In genomic region chr10:111795056-111795455, GRCm38 (mm10) we compare ENCODE assay signal across 17 mouse cellular contexts.
DNase-seq lines count a peak whose midpoint lies in the region; ATAC-seq and TF ChIP-seq lines count a peak whose summit lies in the region.
"Had no signal": no experiment of that assay in that cellular context is flagged by ENCODE, and none has a peak within 500 bp of the region (broad histone marks: within the 10 kb centered on the region; RNA-seq: fewer than 3 reads in every experiment).

No protein-coding gene starts in this region.

- H3K9me3 ChIP-seq in heart, embryonic 12.5 days (replicated peaks): no peaks in the 10 kb centered on the region
- H3K9me3 ChIP-seq in lung, embryonic 14.5 days (ENCODE audit: low read depth, low read length): no peaks in the 10 kb centered on the region
- no peaks in the 10 kb centered on the region for H3K9me3 ChIP-seq in forebrain, embryonic 14.5 days (replicated peaks; ENCODE audit: control insufficient read depth, low read length)
- H3K9me3 ChIP-seq: G1E; hindbrain, embryonic 12.5 days; kidney, embryonic 15.5 days; limb, embryonic 10.5 days; liver, embryonic 13.5 days had no signal

- peak overlapping the region; percentile 47; the same call in 1 of the 2 replicates for H3K27ac ChIP-seq in heart, embryonic 12.5 days (ENCODE audit: poor library complexity, severe bottlenecking)
- H3K27ac ChIP-seq in lung, embryonic 14.5 days (ENCODE audit: low read depth): peak overlapping the region; percentile 78
- H3K27ac ChIP-seq in forebrain, embryonic 14.5 days (ENCODE audit: low read depth, low read length): no peak overlapping the region
- H3K27ac ChIP-seq in left cerebral cortex, adult 2 months: no peak overlapping the region
- H3K27ac ChIP-seq: hindbrain, embryonic 12.5 days; kidney, embryonic 15.5 days; limb, embryonic 10.5 days; liver, embryonic 13.5 days had no signal

- no peak overlapping the region for H3K9ac ChIP-seq in heart, embryonic 12.5 days
- no peak overlapping the region for H3K9ac ChIP-seq in lung, embryonic 14.5 days
- H3K9ac ChIP-seq in forebrain, embryonic 14.5 days (ENCODE audit: low read length): no peak overlapping the region
- H3K9ac ChIP-seq: hindbrain, embryonic 12.5 days; kidney, embryonic 15.5 days; liver, embryonic 13.5 days had no signal

- TF ChIP-seq CTCF in lung, embryonic 14.5 days (IDR thresholded peaks at IDR 0.05; ENCODE audit: low read depth): no peak
- TF ChIP-seq CTCF in left cerebral cortex, adult 2 months (IDR thresholded peaks at IDR 0.05): no peak

- H3K4me2 ChIP-seq in heart, embryonic 12.5 days: no peak overlapping the region
- no peak overlapping the region for H3K4me2 ChIP-seq in lung, embryonic 14.5 days
- no peak overlapping the region for H3K4me2 ChIP-seq in forebrain, embryonic 14.5 days (ENCODE audit: low read length)
- H3K4me2 ChIP-seq: hindbrain, embryonic 12.5 days; kidney, embryonic 15.5 days; liver, embryonic 13.5 days had no signal

- DNase-seq in heart, postnatal 36 days: no peak
- DNase-seq in adrenal gland, postnatal 14 days: peak; percentile 22
- DNase-seq in lung, embryonic 14.5 days: peak; percentile 75
- DNase-seq in lung, postnatal 4 days: peak; percentile 53 to 89
- DNase-seq in forebrain, embryonic 14.5 days (ENCODE audit: low spot score): no peak
- no peak for DNase-seq in left cerebral cortex, adult 2 months (ENCODE audit: extremely low spot score in 1 of 2, low spot score in 2 of 2)
- DNase-seq: cerebellum, adult 9-10 months; gastrocnemius, postnatal 25 days; layer of hippocampus, postnatal 36 days; liver, embryonic 13.5 days had no signal

- 50% methylated on average over 5 of the region's 5 CpGs for WGBS in heart, embryonic 12.5 days
- WGBS in lung, embryonic 14.5 days: 33% methylated on average over 5 of the region's 5 CpGs
- 86% methylated on average over 5 of the region's 5 CpGs for WGBS in forebrain, embryonic 14.5 days

- no peaks in the 10 kb centered on the region for H3K36me3 ChIP-seq in heart, embryonic 12.5 days
- H3K36me3 ChIP-seq in lung, embryonic 14.5 days (ENCODE audit: insufficient read depth): no peaks in the 10 kb centered on the region
- no peaks in the 10 kb centered on the region for H3K36me3 ChIP-seq in forebrain, embryonic 14.5 days (ENCODE audit: control insufficient read depth, insufficient read depth, low read length)
- H3K36me3 ChIP-seq: G1E; hindbrain, embryonic 12.5 days; kidney, embryonic 15.5 days; limb, embryonic 10.5 days; liver, embryonic 13.5 days had no signal

- peaks cover 10% of the 10 kb centered on the region for H3K4me1 ChIP-seq in heart, embryonic 12.5 days (replicated peaks)
- peaks cover 15% of the 10 kb centered on the region for H3K4me1 ChIP-seq in lung, embryonic 14.5 days (ENCODE audit: insufficient read depth)
- H3K4me1 ChIP-seq in forebrain, embryonic 14.5 days (ENCODE audit: control insufficient read depth, insufficient read depth, low read length): peaks cover 4% of the 10 kb centered on the region; the same call in 1 of the 2 replicates
- H3K4me1 ChIP-seq: liver, embryonic 13.5 days had no signal

- intact Hi-C loops in heart, postnatal 36 days (cut with DNase I): no loop called here
- intact Hi-C loops in left cerebral cortex, adult 2 months (cut with DNase I): no loop called here

- no peaks in the 10 kb centered on the region for H3K27me3 ChIP-seq in heart, embryonic 12.5 days (replicated peaks)
- H3K27me3 ChIP-seq in lung, embryonic 14.5 days (ENCODE audit: insufficient read depth, low read length): no peaks in the 10 kb centered on the region
- H3K27me3 ChIP-seq in forebrain, embryonic 14.5 days (replicated peaks; ENCODE audit: control insufficient read depth, insufficient read depth, low read length): no peaks in the 10 kb centered on the region
- H3K27me3 ChIP-seq: hindbrain, embryonic 12.5 days; kidney, embryonic 15.5 days; liver, embryonic 13.5 days had no signal

- no peak for ATAC-seq in heart, embryonic 12.5 days (ENCODE audit: insufficient number of reproducible peaks, low FRiP score)
- peak; percentile 93 for ATAC-seq in lung, embryonic 14.5 days (ENCODE audit: insufficient read depth)
- ATAC-seq in forebrain, embryonic 14.5 days: no peak
- ATAC-seq: inflammation-experienced regulatory T-cells, adult 6 months; midbrain, embryonic 16.5 days had no signal

- H3K4me3 ChIP-seq in heart, embryonic 12.5 days: no peak overlapping the region
- H3K4me3 ChIP-seq in lung, embryonic 14.5 days (ENCODE audit: low read depth, low read length): no peak overlapping the region
- no peak overlapping the region for H3K4me3 ChIP-seq in forebrain, embryonic 14.5 days (ENCODE audit: low read depth, low read length)
- H3K4me3 ChIP-seq in left cerebral cortex, adult 2 months: no peak overlapping the region
- H3K4me3 ChIP-seq: hindbrain, embryonic 12.5 days; kidney, embryonic 15.5 days; limb, embryonic 10.5 days; liver, embryonic 13.5 days had no signal

Comparison
In these comparisons a context has a peak if more than half of its experiments do, and no peak if none do; other contexts are left out.
1. H3K27ac ChIP-seq: peak in heart, embryonic 12.5 days (single experiment) and lung, embryonic 14.5 days (single experiment); none in forebrain, embryonic 14.5 days (single experiment) and left cerebral cortex, adult 2 months (single experiment).
2. DNase-seq: peak in adrenal gland, postnatal 14 days (single experiment), lung, embryonic 14.5 days (single experiment) and lung, postnatal 4 days (2 of 2); none in heart, postnatal 36 days (0 of 2), forebrain, embryonic 14.5 days (single experiment) and left cerebral cortex, adult 2 months (0 of 2).